Mouse (Mus musculus) liver, adult 2 months (tissue): ENCODE data around the gene Ulk4. TPM values are rescaled to one million over a fixed set of nuclear protein-coding genes. Genes with fewer than 3 reads are reported as not detected.

Experiments
- DNase-seq: peaks from one replicate; pipeline ENCODE4 v3.0.0-alpha.2; 2011; ENCODE audit warnings: low read depth, low spot score; ENCODE audit errors: extremely low read depth
- H3K27ac ChIP-seq: fragments of 200-500 bp; replicated peaks from 2 replicates; pipeline ENCODE4 v1.5.1; 2012; ENCODE audit warnings: low read depth, mild to moderate bottlenecking, control low read depth, inconsistent platforms, low read length; ENCODE audit not compliant: insufficient read depth
- H3K27me3 ChIP-seq: fragments of 200-500 bp; 2 replicates; pipeline ENCODE4 v1.6.1; 2012; ENCODE audit warnings: mild to moderate bottlenecking, moderate library complexity, low read length, inconsistent platforms; ENCODE audit not compliant: control insufficient read depth, insufficient read depth
- H3K36me3 ChIP-seq: fragments of 200-500 bp; 2 replicates; pipeline ENCODE4 v1.6.1; 2012; ENCODE audit warnings: low read length, inconsistent platforms; ENCODE audit not compliant: control insufficient read depth, insufficient read depth
- H3K4me1 ChIP-seq: fragments of 200-500 bp; 2 replicates; pipeline ENCODE4 v1.6.1; 2011; ENCODE audit warnings: low read length; ENCODE audit not compliant: control insufficient read depth, insufficient read depth
- H3K4me3 ChIP-seq: fragments of 200-500 bp; 2 replicates; pipeline ENCODE4 v1.5.1; 2011; ENCODE audit warnings: low read depth, mild to moderate bottlenecking, control low read depth, low read length, moderate library complexity; ENCODE audit not compliant: insufficient read depth
- H3K79me2 ChIP-seq: fragments of 200-500 bp; 2 replicates; pipeline ENCODE4 v1.6.1; 2012; ENCODE audit warnings: inconsistent platforms, mild to moderate bottlenecking, low read length, moderate library complexity; ENCODE audit not compliant: control insufficient read depth, insufficient read depth
- H3K9ac ChIP-seq: fragments of 200-500 bp; 2 replicates; pipeline ENCODE4 v1.6.1; 2012; ENCODE audit warnings: low read depth, mild to moderate bottlenecking, control low read depth, inconsistent platforms, low read length
- CTCF ChIP-seq: fragments of 200-500 bp; IDR thresholded peaks from 2 replicates; pipeline ENCODE4 v1.5.1; 2011; ENCODE audit warnings: low read depth, low read length, control low read depth
- POLR2A ChIP-seq: fragments of 200-500 bp; IDR thresholded peaks from 2 replicates; pipeline ENCODE4 v1.6.1; 2011; ENCODE audit warnings: low read length, control low read depth; ENCODE audit not compliant: insufficient read depth; ENCODE audit errors: extremely low read depth
- WGBS: fragments of 180-500 bp; shearing (Covaris S2); methylation state at CpG from one replicate; pipeline ENCODE4 v1.1.7; 2018; 5-methylcytosine and 5-hydroxymethylcytosine counted together
- polyA plus RNA-seq: library from polyadenylated mRNA; depleted of rRNA; stranded (reverse); fragments of >200 nt; gene quantifications from 2 replicates; pipeline ENCODE4 v1.2.3, GENCODE M21; 2012
- total RNA-seq: library from RNA; depleted of rRNA; stranded (reverse); fragments of >200 nt; gene quantifications from 2 replicates; pipeline ENCODE4 v1.2.3, GENCODE M21; 2014

The Ulk4 gene
- total and polyA plus RNA-seq, 2 experiments, result under 0.01 to 0.24 TPM

DNA sequence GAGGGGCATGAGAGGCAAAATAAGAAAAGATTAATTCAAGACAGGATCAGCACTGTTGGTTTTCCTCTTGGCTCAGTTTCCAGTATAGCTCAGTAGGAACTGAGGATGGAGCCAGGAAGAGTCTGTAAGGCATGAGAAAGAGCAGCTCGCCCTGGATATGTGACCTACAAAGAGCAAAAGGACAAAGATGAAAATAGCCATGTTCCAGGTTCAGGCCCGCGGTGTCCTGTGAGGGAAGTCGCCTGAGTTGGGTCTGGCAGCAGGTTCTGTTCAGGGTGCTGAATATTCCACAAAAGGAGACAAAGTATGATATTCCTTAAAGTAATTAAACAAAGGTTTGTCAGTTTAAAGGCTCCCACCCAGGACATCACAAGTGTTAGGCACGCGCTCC, 34.8 kb upstream of the Ulk4 start:
- no peak overlapping the region for H3K4me3 ChIP-seq
- H3K9ac ChIP-seq, result no peak overlapping the region
- peaks cover 13% of the 10 kb centered on the region; the same call in 1 of the 2 replicates for H3K4me1 ChIP-seq
- H3K79me2 ChIP-seq, result peaks cover 40% of the 10 kb centered on the region
- no peak for DNase-seq
- TF ChIP-seq POLR2A (no peak), CTCF (no peak)
- H3K36me3 ChIP-seq, result no peaks in the 10 kb centered on the region
- 49% methylated on average over 6 of the region's 6 CpGs for WGBS
- no peak overlapping the region for H3K27ac ChIP-seq
- H3K27me3 ChIP-seq, result no peaks in the 10 kb centered on the region

DNA sequence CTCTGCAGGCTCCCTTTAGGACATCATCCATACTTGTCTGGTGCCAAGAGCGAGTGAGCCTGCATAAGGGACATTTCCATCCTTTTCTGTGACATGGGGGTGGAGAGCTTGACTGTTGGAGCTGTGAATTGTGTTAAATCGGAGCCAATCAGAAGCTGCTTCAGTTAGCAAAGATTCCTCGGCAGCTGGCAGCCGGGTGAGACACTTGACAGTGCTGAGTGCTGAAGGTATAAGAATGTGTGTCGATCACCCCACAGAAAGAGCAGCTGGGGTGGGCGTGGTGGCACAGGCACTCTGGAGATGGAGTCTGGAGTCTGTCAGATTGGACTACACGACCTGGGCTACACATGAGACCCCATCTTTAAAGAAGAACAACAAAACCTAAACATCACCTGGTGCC, 33.5 kb upstream of the Ulk4 start:
- Histone ChIP-seq H3K27me3 (no peaks in the 10 kb centered on the region), H3K36me3 (no peaks in the 10 kb centered on the region), H3K9ac (no peak overlapping the region), H3K4me1 (peaks cover 5% of the 10 kb centered on the region; the same call in 1 of the 2 replicates), H3K4me3 (no peak overlapping the region), H3K27ac (no peak overlapping the region), H3K79me2 (peaks cover 48% of the 10 kb centered on the region)
- TF ChIP-seq POLR2A (no peak), CTCF (no peak)
- no peak for DNase-seq
- WGBS, result 91% methylated on average over 7 of the region's 7 CpGs

- 77% methylated on average over 4 of the region's 4 CpGs for WGBS
- Histone ChIP-seq H3K27ac (no peak overlapping the region), H3K27me3 (no peaks in the 10 kb centered on the region), H3K4me1 (peaks cover 5% of the 10 kb centered on the region; the same call in 1 of the 2 replicates), H3K79me2 (peaks cover 55% of the 10 kb centered on the region), H3K4me3 (no peak overlapping the region), H3K9ac (no peak overlapping the region), H3K36me3 (no peaks in the 10 kb centered on the region)
- DNase-seq, result no peak
- TF ChIP-seq POLR2A (no peak), CTCF (no peak)
Measured at GRCm38 (mm10) chr9:121309287-121309686, 32.3 kb upstream of the Ulk4 start.

DNA sequence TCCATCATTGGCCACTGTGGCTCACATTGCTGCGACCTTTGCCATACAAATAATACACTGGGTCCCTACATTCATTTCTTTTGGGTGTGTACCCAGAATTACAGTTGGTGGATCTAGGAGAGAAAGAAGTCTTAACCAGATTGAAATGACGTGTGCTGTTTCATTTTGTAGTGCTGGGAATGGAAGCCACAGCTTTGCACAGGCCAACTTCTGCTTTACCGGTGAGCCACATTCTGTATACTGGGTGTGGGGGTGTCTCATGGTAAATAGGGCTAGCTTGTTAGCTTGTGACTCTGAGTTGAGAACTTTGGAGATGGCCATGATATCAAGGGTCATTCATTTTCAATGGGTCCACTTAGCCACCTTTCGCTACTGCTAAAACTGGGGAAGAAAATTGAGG, 28.5 kb upstream of the Ulk4 start:
- Histone ChIP-seq H3K4me3 (no peak overlapping the region), H3K27me3 (no peaks in the 10 kb centered on the region), H3K79me2 (peaks cover 65% of the 10 kb centered on the region), H3K36me3 (no peaks in the 10 kb centered on the region), H3K9ac (no peak overlapping the region), H3K27ac (no peak overlapping the region), H3K4me1 (peaks cover 11% of the 10 kb centered on the region)
- no peak for DNase-seq
- WGBS, result 96% methylated on average over 4 of the region's 4 CpGs
- TF ChIP-seq POLR2A, result no peak
- no peak for TF ChIP-seq CTCF

DNA sequence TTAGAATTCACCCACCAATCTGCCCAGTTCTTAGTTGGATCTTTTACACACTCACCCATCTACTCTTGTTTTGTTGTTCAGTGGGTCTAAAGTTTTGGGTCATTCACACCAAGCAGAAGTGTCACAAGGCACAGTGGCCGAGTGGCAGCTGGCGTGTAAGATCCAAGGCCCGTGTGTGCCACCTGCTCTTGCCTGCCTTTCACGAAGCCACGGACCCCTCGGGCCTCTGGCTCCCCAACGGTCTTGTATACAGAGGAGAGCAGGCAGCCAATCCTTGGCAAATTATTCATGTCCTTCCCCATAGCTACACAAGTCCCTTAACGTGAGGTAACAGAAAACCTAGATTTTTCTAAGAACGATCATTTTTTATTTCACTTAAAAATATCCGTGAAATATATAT, 27.5 kb upstream of the Ulk4 start:
- Histone ChIP-seq H3K9ac (no peak overlapping the region), H3K79me2 (peaks cover 68% of the 10 kb centered on the region), H3K4me1 (peaks cover 11% of the 10 kb centered on the region), H3K27me3 (no peaks in the 10 kb centered on the region), H3K4me3 (no peak overlapping the region), H3K36me3 (no peaks in the 10 kb centered on the region), H3K27ac (no peak overlapping the region)
- 91% methylated on average over 10 of the region's 10 CpGs for WGBS
- TF ChIP-seq POLR2A, result no peak
- TF ChIP-seq CTCF, result no peak
- no peak for DNase-seq

GRCm38 (mm10) chr9:121303748-121304147, 26.8 kb upstream of the Ulk4 start:
- Histone ChIP-seq H3K9ac (no peak overlapping the region), H3K4me1 (peaks cover 17% of the 10 kb centered on the region), H3K27me3 (no peaks in the 10 kb centered on the region), H3K27ac (no peak overlapping the region), H3K36me3 (no peaks in the 10 kb centered on the region), H3K4me3 (no peak overlapping the region), H3K79me2 (peaks cover 68% of the 10 kb centered on the region)
- TF ChIP-seq POLR2A, result no peak
- no peak for TF ChIP-seq CTCF
- WGBS, result 72% methylated on average over 9 of the region's 9 CpGs
- DNase-seq, result no peak
